Mouse (Mus musculus): ENCODE results near the gene Dtx4. TPM values are rescaled to one million over a fixed set of nuclear protein-coding genes. Genes with fewer than 3 reads are reported as not detected.

Gene Dtx4
- polyA plus RNA-seq, 1 experiment from 2014 or later: 8.4 TPM

DNA sequence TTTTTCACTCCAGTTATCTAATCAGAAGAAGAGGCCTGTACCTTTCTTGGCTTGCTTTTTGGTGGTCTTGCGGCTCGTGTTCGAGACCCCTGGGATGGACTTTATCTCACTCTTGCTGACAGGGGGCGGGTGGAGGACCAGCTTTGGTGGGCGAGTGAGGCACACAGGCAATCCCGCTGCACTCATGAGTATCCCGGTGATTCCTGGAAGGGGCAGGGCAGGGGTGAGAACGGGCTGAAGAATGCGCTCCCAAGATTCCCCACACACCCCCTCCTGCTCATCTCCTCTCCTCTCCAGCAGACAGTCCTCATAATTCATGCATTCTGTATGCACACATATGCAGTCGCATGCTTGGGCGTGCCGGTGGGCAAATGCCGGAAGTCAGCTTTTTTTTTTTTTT lies 16.0 kb downstream of the Dtx4 start:
- Histone ChIP-seq H3K9me3 (ENCODE audit: low read length) (no peaks in the 10 kb centered on the region), H3K27ac (ENCODE audit: low read length) (peak overlapping the region; percentile 52)
- no peak for ATAC-seq

DNA sequence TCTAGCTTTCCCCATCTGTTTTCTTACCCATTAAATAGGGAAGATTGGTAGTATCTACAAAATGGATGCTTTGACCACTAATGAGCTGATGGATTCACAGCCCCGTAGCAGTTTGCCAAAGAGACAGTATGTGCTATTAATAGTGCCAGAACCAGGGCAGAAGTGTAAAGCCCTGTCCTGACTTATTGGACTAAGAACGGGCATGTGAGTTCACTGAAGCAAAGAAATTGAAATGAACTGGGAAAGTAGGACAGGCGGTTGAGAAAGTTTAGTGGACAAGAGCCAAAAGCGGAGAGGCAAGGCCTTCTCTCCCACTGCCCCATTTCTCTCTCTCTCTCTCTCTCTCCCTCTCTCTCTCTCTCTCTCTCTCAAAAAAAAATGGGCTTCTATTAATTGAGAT lies 17.0 kb downstream of the Dtx4 start:
- H3K9me3 ChIP-seq (ENCODE audit: low read length): no peaks in the 10 kb centered on the region
- H3K27ac ChIP-seq (ENCODE audit: low read length): peak overlapping the region; percentile 76
- peaks cover 20% of the 10 kb centered on the region for H3K4me1 ChIP-seq (ENCODE audit: insufficient read depth, low read depth, low read length)
- H3K9ac ChIP-seq (replicated peaks; ENCODE audit: low read depth): no peak overlapping the region
- H3K36me3 ChIP-seq (ENCODE audit: insufficient read depth, low read length): 0 out of 2 replicates have a peak, but pooled peaks cover 13% of the 10 kb centered on the region
- TF ChIP-seq CTCF (IDR thresholded peaks at IDR 0.05): no peak
- TF ChIP-seq EP300 (IDR thresholded peaks at IDR 0.05): no peak
- H3K4me2 ChIP-seq (replicated peaks; ENCODE audit: low read depth, low read length): no peak overlapping the region
- 61% methylated on average over 4 of the region's 4 CpGs for WGBS
- ATAC-seq: no peak
- DNase-seq (ENCODE audit: low spot score): peak; percentile 76
- H3K4me3 ChIP-seq (ENCODE audit: low read depth, low read length): no peak overlapping the region
- no peaks in the 10 kb centered on the region for H3K27me3 ChIP-seq (replicated peaks; ENCODE audit: insufficient read depth, low read length)

More for the DNA sequence above, 16.0 kb downstream of the Dtx4 start:
- TF ChIP-seq CTCF (IDR thresholded peaks at IDR 0.05) (no peak), EP300 (IDR thresholded peaks at IDR 0.05) (no peak)
- Histone ChIP-seq H3K9ac (replicated peaks; ENCODE audit: low read depth) (no peak overlapping the region), H3K4me1 (ENCODE audit: insufficient read depth, low read depth, low read length) (peaks cover 20% of the 10 kb centered on the region), H3K4me2 (replicated peaks; ENCODE audit: low read depth, low read length) (no peak overlapping the region), H3K27me3 (replicated peaks; ENCODE audit: insufficient read depth, low read length) (no peaks in the 10 kb centered on the region), H3K4me3 (ENCODE audit: low read depth, low read length) (no peak overlapping the region), H3K36me3 (ENCODE audit: insufficient read depth, low read length) (peaks cover 13% of the 10 kb centered on the region; the same call in 1 of the 2 replicates)
- DNase-seq (ENCODE audit: low spot score): no peak
- WGBS: 70% methylated on average over 12 of the region's 13 CpGs

DNA sequence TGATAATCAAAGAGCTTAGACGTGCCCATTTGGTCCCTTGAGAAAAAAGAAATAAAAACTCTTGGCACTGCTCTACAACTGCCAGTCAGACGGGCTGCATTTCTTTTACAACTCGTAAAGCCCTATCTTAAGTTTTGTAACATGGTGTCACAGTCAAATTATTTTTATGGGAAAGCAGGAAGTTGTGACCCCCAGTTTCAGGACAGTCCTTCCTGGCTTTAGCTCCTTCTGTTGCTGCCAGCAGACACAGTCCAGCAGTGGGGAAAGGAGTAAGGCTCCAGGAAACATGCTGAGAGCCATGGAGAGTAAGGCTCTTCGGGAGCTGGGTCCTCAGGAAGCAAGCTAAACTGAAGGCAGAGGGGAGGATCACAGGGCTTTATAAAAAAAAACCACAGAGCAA lies 17.5 kb downstream of the Dtx4 start:
- WGBS: 26% methylated on average over 4 of the region's 4 CpGs
- ATAC-seq (peak; percentile 10), DNase-seq (ENCODE audit: low spot score) (peak; percentile 80)
- H3K4me1 ChIP-seq (ENCODE audit: insufficient read depth, low read depth, low read length): peaks cover 17% of the 10 kb centered on the region
- H3K4me2 ChIP-seq (replicated peaks; ENCODE audit: low read depth, low read length): no peak overlapping the region
- no peaks in the 10 kb centered on the region for H3K9me3 ChIP-seq (ENCODE audit: low read length)
- H3K27me3 ChIP-seq (replicated peaks; ENCODE audit: insufficient read depth, low read length): no peaks in the 10 kb centered on the region
- H3K27ac ChIP-seq (ENCODE audit: low read length): peak overlapping the region; percentile 76
- no peak overlapping the region for H3K9ac ChIP-seq (replicated peaks; ENCODE audit: low read depth)
- no peak for TF ChIP-seq CTCF (IDR thresholded peaks at IDR 0.05)
- TF ChIP-seq EP300 (IDR thresholded peaks at IDR 0.05): no peak; the same call in 1 of the 2 replicates
- no peak overlapping the region for H3K4me3 ChIP-seq (ENCODE audit: low read depth, low read length)
- H3K36me3 ChIP-seq (ENCODE audit: insufficient read depth, low read length): 0 out of 2 replicates have a peak, but pooled peaks cover 13% of the 10 kb centered on the region

DNA sequence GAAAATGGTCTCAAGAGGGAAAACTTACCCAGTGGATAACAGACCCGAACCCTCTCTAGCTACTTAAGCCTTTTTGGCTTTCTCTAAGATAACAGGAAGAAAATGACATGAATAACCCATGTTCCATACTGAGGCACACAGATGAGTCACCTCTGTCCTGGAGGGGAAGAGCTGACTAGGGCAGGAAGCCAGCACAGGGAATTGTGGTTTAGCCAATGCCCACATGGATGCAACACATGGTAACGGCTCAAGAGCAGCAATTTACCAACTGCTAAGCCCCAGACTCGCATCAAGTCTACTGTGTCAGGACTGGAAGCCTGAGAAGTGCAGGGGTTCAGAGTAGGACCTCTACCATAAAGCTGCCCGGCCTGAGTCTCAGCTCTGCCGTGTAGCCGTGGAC lies 22.9 kb downstream of the Dtx4 start:
- no peaks in the 10 kb centered on the region for H3K27me3 ChIP-seq (replicated peaks; ENCODE audit: insufficient read depth, low read length)
- no peaks in the 10 kb centered on the region for H3K9me3 ChIP-seq (ENCODE audit: low read length)
- peaks cover 12% of the 10 kb centered on the region for H3K4me1 ChIP-seq (ENCODE audit: insufficient read depth, low read depth, low read length)
- H3K4me2 ChIP-seq (replicated peaks; ENCODE audit: low read depth, low read length): no peak overlapping the region
- no peak overlapping the region for H3K27ac ChIP-seq (ENCODE audit: low read length)
- no peak for TF ChIP-seq CTCF (IDR thresholded peaks at IDR 0.05)
- no peak for TF ChIP-seq EP300 (IDR thresholded peaks at IDR 0.05)
- H3K9ac ChIP-seq (replicated peaks; ENCODE audit: low read depth): no peak overlapping the region
- H3K36me3 ChIP-seq (ENCODE audit: insufficient read depth, low read length): 0 out of 2 replicates have a peak, but pooled peaks cover 13% of the 10 kb centered on the region
- WGBS: 70% methylated on average over 6 of the region's 6 CpGs
- H3K4me3 ChIP-seq (ENCODE audit: low read depth, low read length): no peak overlapping the region
- DNase-seq (ENCODE audit: low spot score): no peak
- no peak for ATAC-seq

DNA sequence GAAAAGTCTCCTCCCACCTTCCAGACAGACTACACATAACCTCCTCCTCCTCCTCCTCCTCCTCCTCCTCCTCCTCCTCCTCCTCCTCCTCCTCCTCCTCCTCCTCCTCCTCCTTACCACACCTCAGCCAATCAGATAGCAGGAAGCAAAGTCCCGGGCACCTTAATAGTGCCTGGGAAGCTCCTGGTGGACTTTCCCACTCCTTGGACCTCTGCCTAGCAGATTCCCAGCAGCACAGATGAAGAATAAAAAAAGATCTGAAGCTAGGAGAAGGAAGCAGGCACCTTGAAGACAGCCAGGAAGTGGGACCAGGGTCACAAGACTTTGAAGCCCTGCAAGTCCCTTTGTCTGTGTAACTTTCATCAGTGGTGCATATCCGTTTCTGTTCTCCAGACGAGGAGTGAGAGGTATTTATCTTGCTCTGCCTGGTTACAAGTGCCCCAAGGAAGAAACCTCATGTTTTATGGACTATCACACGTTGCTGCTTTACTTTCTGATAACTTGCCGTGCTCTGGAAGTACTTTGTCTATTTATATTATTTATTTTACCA lies 24.5 kb downstream of the Dtx4 start:
- H3K4me3 ChIP-seq (ENCODE audit: low read depth, low read length): no peak overlapping the region
- DNase-seq (ENCODE audit: low spot score): no peak
- WGBS: 15% methylated on average over 5 of the region's 5 CpGs
- 0 out of 2 replicates have a peak overlapping the region, but pooled peaks have one; percentile 84 for H3K27ac ChIP-seq (ENCODE audit: low read length)
- TF ChIP-seq CTCF (IDR thresholded peaks at IDR 0.05) (no peak), EP300 (IDR thresholded peaks at IDR 0.05) (no peak)
- H3K36me3 ChIP-seq (ENCODE audit: insufficient read depth, low read length): 0 out of 2 replicates have a peak, but pooled peaks cover 7% of the 10 kb centered on the region
- no peak overlapping the region for H3K9ac ChIP-seq (replicated peaks; ENCODE audit: low read depth)
- no peak overlapping the region for H3K4me2 ChIP-seq (replicated peaks; ENCODE audit: low read depth, low read length)
- H3K27me3 ChIP-seq (replicated peaks; ENCODE audit: insufficient read depth, low read length): no peaks in the 10 kb centered on the region
- no peak for ATAC-seq
- peaks cover 18% of the 10 kb centered on the region for H3K4me1 ChIP-seq (ENCODE audit: insufficient read depth, low read depth, low read length)
- no peaks in the 10 kb centered on the region for H3K9me3 ChIP-seq (ENCODE audit: low read length)

DNA sequence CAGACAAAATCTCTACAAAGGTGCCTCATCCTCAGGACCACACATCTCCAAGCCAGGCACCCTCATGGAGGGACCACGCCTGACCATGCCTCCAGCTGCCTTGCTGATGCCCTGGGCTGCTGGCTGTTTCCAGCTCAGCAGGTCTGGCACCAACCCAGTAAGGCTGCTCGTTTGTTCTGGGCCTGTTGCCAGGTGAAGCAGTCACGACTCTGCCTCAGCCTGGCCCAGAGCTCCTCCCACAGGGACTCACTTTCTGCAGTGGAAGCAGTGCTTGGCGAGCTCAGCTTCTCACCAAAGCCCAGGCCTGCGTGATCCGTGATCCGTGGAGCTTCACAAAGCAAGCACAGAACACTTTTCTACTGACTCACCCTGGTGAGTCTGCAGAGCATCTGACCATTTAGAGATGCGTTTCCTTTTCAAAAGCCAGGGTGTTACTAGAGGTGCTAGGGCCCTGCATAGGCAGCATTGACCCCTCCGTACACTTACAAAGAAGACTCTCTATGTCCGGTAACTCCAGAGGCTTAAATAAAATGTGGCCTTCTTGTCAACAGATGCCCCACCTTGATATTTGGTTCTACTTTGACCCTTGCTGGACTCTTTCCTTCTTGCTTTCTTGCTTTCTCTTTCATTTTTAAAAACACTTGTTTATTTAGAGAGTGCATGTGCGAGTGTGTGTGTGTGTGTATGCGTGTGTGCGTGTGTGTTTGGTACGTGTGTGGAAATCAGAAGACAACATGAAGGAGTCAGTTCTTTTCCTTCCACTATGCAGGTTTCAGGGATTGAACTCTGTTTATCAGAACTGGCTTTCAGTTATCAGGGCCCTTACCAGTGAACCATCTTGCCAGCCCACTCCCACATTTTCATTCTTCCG lies 25.6 kb downstream of the Dtx4 start:
- Histone ChIP-seq H3K4me1 (ENCODE audit: insufficient read depth, low read depth, low read length) (peaks cover 18% of the 10 kb centered on the region), H3K4me2 (replicated peaks; ENCODE audit: low read depth, low read length) (peak overlapping the region; percentile 17; the same call in 1 of the 2 replicates), H3K27ac (ENCODE audit: low read length) (peak overlapping the region; percentile 84), H3K9ac (replicated peaks; ENCODE audit: low read depth) (no peak overlapping the region), H3K9me3 (ENCODE audit: low read length) (no peaks in the 10 kb centered on the region), H3K27me3 (replicated peaks; ENCODE audit: insufficient read depth, low read length) (no peaks in the 10 kb centered on the region), H3K4me3 (ENCODE audit: low read depth, low read length) (no peak overlapping the region), H3K36me3 (ENCODE audit: insufficient read depth, low read length) (0 out of 2 replicates have a peak, but pooled peaks cover 3% of the 10 kb centered on the region)
- no peak for TF ChIP-seq CTCF (IDR thresholded peaks at IDR 0.05)
- TF ChIP-seq EP300 (IDR thresholded peaks at IDR 0.05): no peak
- 30% methylated on average over 15 of the region's 15 CpGs for WGBS
- ATAC-seq: peak; percentile 89
- DNase-seq (ENCODE audit: low spot score): peak; percentile 98
